Mouse (Mus musculus) brain, embryonic 14.5 days (tissue): ENCODE measurements around the gene Pklr.

ENCODE experiments used
- CTCF ChIP-seq: fragments of 200-500 bp; IDR thresholded peaks from 2 replicates; pipeline ENCODE4 v1.5.1; 2012; ENCODE audit warnings: inconsistent platforms, mild to moderate bottlenecking, moderate library complexity, borderline replicate concordance; ENCODE audit not compliant: insufficient read depth, insufficient read length; ENCODE audit errors: extremely low read depth
- POLR2A ChIP-seq: fragments of 200-500 bp; IDR thresholded peaks from 2 replicates; pipeline ENCODE4 v1.6.1; 2012; ENCODE audit warnings: mild to moderate bottlenecking, inconsistent platforms, borderline replicate concordance; ENCODE audit not compliant: poor library complexity, insufficient read depth, insufficient read length, severe bottlenecking; ENCODE audit errors: extremely low read depth

- TF ChIP-seq CTCF (no peak), POLR2A (no peak)
Observed at GRCm38 (mm10) chr3:89193351-89193750, 57.4 kb downstream of the Pklr start.
